Mouse (Mus musculus) myocyte (in vitro differentiated cells): ENCODE data around the gene Ttc29.

Source experiments
- CEBPB ChIP-seq: IDR thresholded peaks from 2 replicates; pipeline ENCODE4 v1.6.1; 2011; ENCODE audit warnings: mild to moderate bottlenecking, moderate library complexity; ENCODE audit not compliant: poor library complexity, insufficient read depth, severe bottlenecking
- E2F4 ChIP-seq: IDR thresholded peaks from one replicate; pipeline ENCODE4 v1.6.1; 2011; ENCODE audit warnings: mild to moderate bottlenecking, control low read depth, moderate library complexity; ENCODE audit not compliant: insufficient read depth
- MAX ChIP-seq: IDR thresholded peaks from one replicate; pipeline ENCODE4 v1.6.1; 2011; ENCODE audit warnings: low read depth, mild to moderate bottlenecking, control low read depth
- MYOD1 ChIP-seq, 3 experiments: IDR thresholded peaks; one replicate each; pipeline ENCODE4 v1.6.1; 2011; ENCODE audit warnings: control low read depth in 2 of 3, low read depth in 2 of 3, mild to moderate bottlenecking in 2 of 3, moderate library complexity in 1 of 3; ENCODE audit not compliant: insufficient read length in 2 of 3, control insufficient read depth in 1 of 3
- MYOG ChIP-seq, 3 experiments: IDR thresholded peaks; one replicate each; pipeline ENCODE4 v1.6.1; 2011; ENCODE audit warnings: control low read depth in 2 of 3, low read depth in 2 of 3, mild to moderate bottlenecking in 2 of 3; ENCODE audit not compliant: insufficient read length in 2 of 3, control insufficient read depth in 1 of 3, insufficient read depth in 1 of 3
- POLR2A ChIP-seq: IDR thresholded peaks from one replicate; pipeline ENCODE4 v1.6.1; 2011; ENCODE audit warnings: low read depth, mild to moderate bottlenecking, control low read depth, moderate library complexity; ENCODE audit not compliant: insufficient read length
- POLR2AphosphoS2 ChIP-seq: IDR thresholded peaks from one replicate; pipeline ENCODE4 v1.6.1; 2011; ENCODE audit warnings: low read depth, control low read depth; ENCODE audit not compliant: insufficient read length
- REST ChIP-seq: IDR thresholded peaks from one replicate; pipeline ENCODE4 v1.6.1; 2011; ENCODE audit warnings: mild to moderate bottlenecking, control low read depth, moderate library complexity; ENCODE audit not compliant: insufficient read depth, insufficient read length
- SRF ChIP-seq: IDR thresholded peaks from one replicate; pipeline ENCODE4 v1.6.1; 2011; ENCODE audit warnings: low read depth; ENCODE audit not compliant: control insufficient read depth, insufficient read length
- TCF12 ChIP-seq: IDR thresholded peaks from one replicate; pipeline ENCODE4 v1.6.1; 2011; ENCODE audit warnings: mild to moderate bottlenecking, control low read depth; ENCODE audit not compliant: poor library complexity, insufficient read depth, severe bottlenecking
- TCF3 ChIP-seq: IDR thresholded peaks from one replicate; pipeline ENCODE4 v1.6.1; 2011; ENCODE audit warnings: low read depth, control low read depth; ENCODE audit not compliant: insufficient read length
- USF1 ChIP-seq: IDR thresholded peaks from one replicate; pipeline ENCODE4 v1.6.1; 2011; ENCODE audit warnings: low read depth, mild to moderate bottlenecking, control low read depth, moderate library complexity

DNA sequence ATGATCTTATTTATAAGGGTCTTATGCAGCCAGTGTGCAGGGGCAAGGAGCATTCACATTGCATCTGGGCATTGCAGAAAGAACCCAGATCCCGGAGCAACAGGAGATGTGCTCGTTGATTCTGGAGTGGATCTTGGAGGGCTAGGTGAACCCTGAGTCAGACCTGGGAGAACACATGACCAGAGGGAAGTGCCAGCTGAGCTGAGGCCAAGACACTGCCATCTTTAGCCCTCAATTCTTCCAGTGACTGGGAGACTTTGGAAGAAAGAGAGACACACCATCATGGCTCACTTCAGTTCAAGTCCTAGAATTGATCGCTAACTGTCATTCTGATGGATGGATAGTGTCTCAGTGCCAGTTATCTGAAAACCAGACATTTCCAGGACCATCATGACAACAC, 41.9 kb downstream of the Ttc29 start:
- TF ChIP-seq POLR2A (no peak), POLR2AphosphoS2 (no peak), MAX (no peak), USF1 (no peak), TCF12 (no peak), CEBPB (no peak), MYOD1 (IDR thresholded peaks at IDR 0.05; ENCODE audit: control insufficient read depth in 1 of 3, insufficient read length in 2 of 3, low read depth in 2 of 3) (no peak), E2F4 (no peak), REST (no peak), TCF3 (no peak), SRF (no peak), MYOG (IDR thresholded peaks at IDR 0.05; ENCODE audit: control insufficient read depth in 1 of 3, insufficient read depth in 1 of 3, insufficient read length in 2 of 3, low read depth in 2 of 3) (no peak)
